Mouse (Mus musculus) myocyte (in vitro differentiated cells): ENCODE data around the gene Pde4d.

Experiments used
- CEBPB ChIP-seq: IDR thresholded peaks from 2 replicates; pipeline ENCODE4 v1.6.1; 2011; ENCODE audit warnings: mild to moderate bottlenecking, moderate library complexity; ENCODE audit not compliant: poor library complexity, insufficient read depth, severe bottlenecking
- MAX ChIP-seq: IDR thresholded peaks from one replicate; pipeline ENCODE4 v1.6.1; 2011; ENCODE audit warnings: low read depth, mild to moderate bottlenecking, control low read depth
- MYOD1 ChIP-seq, 3 experiments: IDR thresholded peaks; one replicate each; pipeline ENCODE4 v1.6.1; 2011; ENCODE audit warnings: control low read depth in 2 of 3, low read depth in 2 of 3, mild to moderate bottlenecking in 2 of 3, moderate library complexity in 1 of 3; ENCODE audit not compliant: insufficient read length in 2 of 3, control insufficient read depth in 1 of 3
- POLR2A ChIP-seq: IDR thresholded peaks from one replicate; pipeline ENCODE4 v1.6.1; 2011; ENCODE audit warnings: low read depth, mild to moderate bottlenecking, control low read depth, moderate library complexity; ENCODE audit not compliant: insufficient read length
- POLR2AphosphoS2 ChIP-seq: IDR thresholded peaks from one replicate; pipeline ENCODE4 v1.6.1; 2011; ENCODE audit warnings: low read depth, control low read depth; ENCODE audit not compliant: insufficient read length
- REST ChIP-seq: IDR thresholded peaks from one replicate; pipeline ENCODE4 v1.6.1; 2011; ENCODE audit warnings: mild to moderate bottlenecking, control low read depth, moderate library complexity; ENCODE audit not compliant: insufficient read depth, insufficient read length
- SRF ChIP-seq: IDR thresholded peaks from one replicate; pipeline ENCODE4 v1.6.1; 2011; ENCODE audit warnings: low read depth; ENCODE audit not compliant: control insufficient read depth, insufficient read length
- USF1 ChIP-seq: IDR thresholded peaks from one replicate; pipeline ENCODE4 v1.6.1; 2011; ENCODE audit warnings: low read depth, mild to moderate bottlenecking, control low read depth, moderate library complexity

DNA sequence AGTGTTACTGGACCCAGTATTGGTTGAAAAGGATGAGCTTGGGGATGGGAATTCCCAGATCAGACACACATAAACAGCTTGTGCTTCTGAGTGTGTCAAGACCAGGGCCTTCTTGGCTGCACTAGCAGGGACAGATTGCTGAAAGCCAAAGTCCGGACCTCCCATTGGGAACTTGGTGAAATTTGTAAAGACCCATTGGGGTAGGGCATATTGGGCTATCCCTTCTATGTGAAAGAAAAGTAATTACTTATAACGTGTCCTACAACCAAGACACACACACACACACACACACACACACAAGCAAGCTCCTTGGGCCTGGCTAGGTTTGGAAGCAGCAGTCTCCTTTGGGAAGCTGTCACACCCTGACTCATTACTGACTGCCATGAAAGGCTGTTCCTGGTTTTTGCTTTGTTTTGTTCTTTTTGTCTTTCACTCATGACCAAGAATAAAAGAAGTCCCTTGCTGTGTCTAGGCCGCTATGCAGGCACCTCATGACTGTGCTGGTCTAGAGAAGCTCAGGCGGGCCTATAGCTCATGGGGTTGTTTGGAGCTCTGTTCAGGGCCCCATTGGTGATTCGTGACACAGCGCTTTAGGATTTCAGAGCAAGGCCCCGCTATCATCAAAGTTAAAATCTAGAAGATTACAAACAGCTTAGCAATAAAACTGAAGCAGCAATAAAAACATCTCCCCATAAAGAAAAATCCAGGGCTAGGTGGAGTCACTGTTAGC is 1495.2 kb downstream of the Pde4d start:
- TF ChIP-seq POLR2A (no peak), MYOD1 (IDR thresholded peaks at IDR 0.05; ENCODE audit: control insufficient read depth in 1 of 3, insufficient read length in 2 of 3, low read depth in 2 of 3) (no peak), USF1 (no peak), MAX (no peak), SRF (no peak), REST (no peak), POLR2AphosphoS2 (no peak), CEBPB (no peak)
